31 mouse cellular contexts compared by ENCODE assay signal in the genomic region with DNA sequence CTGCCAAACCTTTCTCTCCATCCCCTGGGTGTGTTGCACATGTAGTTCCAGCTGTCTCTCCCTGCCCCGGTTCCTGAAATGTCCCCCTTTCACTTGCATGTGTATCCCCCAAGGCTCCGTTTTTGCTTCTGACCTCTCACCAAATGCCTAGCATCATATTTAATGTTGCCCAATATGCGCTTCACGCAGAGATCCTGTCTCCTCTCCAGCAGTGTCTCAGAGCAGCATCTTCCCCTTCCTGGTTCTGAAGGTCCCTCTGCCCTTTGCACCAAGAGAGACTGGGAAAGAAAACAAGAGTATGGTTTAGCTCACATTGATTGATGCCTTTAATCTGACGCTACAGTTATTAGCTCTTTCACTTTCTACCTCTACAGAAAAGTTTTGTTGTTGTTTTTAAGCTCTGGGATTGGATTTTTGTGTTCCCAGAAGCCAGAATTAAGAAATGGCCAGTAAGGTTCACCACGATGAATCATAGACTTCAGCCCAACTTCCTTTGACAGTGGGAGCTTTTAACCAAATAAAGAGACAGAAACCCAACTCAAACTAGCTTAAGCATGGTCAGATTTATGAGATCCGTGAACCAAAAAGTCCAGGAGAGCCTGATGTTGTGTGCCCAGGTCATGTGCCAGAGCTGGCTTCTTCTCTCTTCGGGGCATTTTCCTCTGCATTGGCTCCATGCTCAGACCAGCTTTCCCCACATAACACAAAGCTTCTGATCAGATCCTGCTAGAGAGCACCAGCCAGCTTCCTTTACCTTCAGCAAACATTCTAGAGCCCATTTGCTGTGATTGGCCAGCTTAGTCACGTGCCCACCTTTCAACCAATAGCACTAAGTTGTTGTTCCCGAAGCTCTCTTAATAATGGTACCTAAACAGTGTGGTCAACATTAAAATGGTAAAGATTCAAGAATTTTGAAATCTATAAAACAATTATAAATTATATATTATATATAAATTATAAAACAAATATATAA. TPM values are rescaled to one million over a fixed set of nuclear protein-coding genes. Genes with fewer than 3 reads are reported as not detected.
DNase-seq lines count a peak whose midpoint lies in the region; ATAC-seq and TF ChIP-seq lines count a peak whose summit lies in the region.
"Had no signal": no experiment of that assay in that cellular context is flagged by ENCODE, and none has a peak within 500 bp of the region (broad histone marks: within the 10 kb centered on the region; RNA-seq: fewer than 3 reads in every experiment).

No protein-coding gene starts in this region.

- H3K4me2 ChIP-seq in intestine, embryonic 14.5 days (ENCODE audit: low read length) = no peak overlapping the region
- H3K4me2 ChIP-seq in intestine, embryonic 15.5 days (replicated peaks) = no peak overlapping the region
- H3K4me2 ChIP-seq in CH12.LX (ENCODE audit: insufficient read depth, low read depth, poor library complexity, severe bottlenecking) = peak overlapping the region; percentile 42; the same call in 1 of the 2 replicates
- H3K4me2 ChIP-seq: heart, embryonic 13.5 days; hindbrain, embryonic 12.5 days; limb, embryonic 13.5 days; lung, embryonic 14.5 days had no signal

- dilution Hi-C loops in CH12.LX (cut with MboI; ENCODE audit: extremely low pct_ligation_motif_present, extremely low pct_unique_long_range_greater_than_20kb, low sequenced_read_pairs) = no loop called here

- no peak for TF ChIP-seq EP300 in CH12.LX (IDR thresholded peaks at IDR 0.05; ENCODE audit: low read length)

- H3K4me3 ChIP-seq in intestine, embryonic 14.5 days (ENCODE audit: low read depth, low read length) = no peak overlapping the region
- no peak overlapping the region for H3K4me3 ChIP-seq in intestine, embryonic 15.5 days (replicated peaks)
- no peak overlapping the region for H3K4me3 ChIP-seq in CH12.LX (replicated peaks in 1 of 3; ENCODE audit: low read depth in 2 of 3, low read length in 2 of 3, poor library complexity in 1 of 3)
- H3K4me3 ChIP-seq in brown adipose tissue, adult 24 weeks (ENCODE audit: insufficient read depth, low read depth, low read length) = no peak overlapping the region
- H3K4me3 ChIP-seq: heart, embryonic 13.5 days; hindbrain, embryonic 12.5 days; limb, embryonic 13.5 days had no signal

- in situ Hi-C loops in CH12.LX (cut with MboI; ENCODE audit: low pct_ligation_motif_present, low pct_unique_long_range_greater_than_20kb, low sequenced_read_pairs) = no loop called here

- H3K9ac ChIP-seq in intestine, embryonic 14.5 days (ENCODE audit: low read length) = no peak overlapping the region
- no peak overlapping the region for H3K9ac ChIP-seq in intestine, embryonic 15.5 days
- H3K9ac ChIP-seq in CH12.LX (ENCODE audit: insufficient read depth, low read depth) = no peak overlapping the region
- H3K9ac ChIP-seq: heart, embryonic 13.5 days; hindbrain, embryonic 12.5 days; limb, embryonic 13.5 days; liver, embryonic 14.5 days; lung, embryonic 14.5 days had no signal

- no peaks in the 10 kb centered on the region for H3K27me3 ChIP-seq in intestine, embryonic 14.5 days (replicated peaks; ENCODE audit: control insufficient read depth, insufficient read depth, low read length)
- no peaks in the 10 kb centered on the region for H3K27me3 ChIP-seq in intestine, embryonic 15.5 days (replicated peaks)
- H3K27me3 ChIP-seq in CH12.LX (replicated peaks) = no peaks in the 10 kb centered on the region
- H3K27me3 ChIP-seq: heart, embryonic 13.5 days; hindbrain, embryonic 12.5 days; limb, embryonic 13.5 days had no signal

- no peak for TF ChIP-seq POLR2A in CH12.LX (IDR thresholded peaks at IDR 0.05; ENCODE audit: low read depth, low read length)

- H3K36me3 ChIP-seq in intestine, embryonic 14.5 days (ENCODE audit: control insufficient read depth, insufficient read depth, low read length) = no peaks in the 10 kb centered on the region
- H3K36me3 ChIP-seq in intestine, embryonic 15.5 days = no peaks in the 10 kb centered on the region
- H3K36me3 ChIP-seq in CH12.LX (replicated peaks in 1 of 2; ENCODE audit: control insufficient read depth in 1 of 2, insufficient read depth in 1 of 2, low read length in 1 of 2) = no peaks in the 10 kb centered on the region
- H3K36me3 ChIP-seq: heart, embryonic 13.5 days; hindbrain, embryonic 12.5 days; limb, embryonic 13.5 days had no signal

- 0 out of 2 replicates have a peak overlapping the region, but pooled peaks have one; percentile 48 for H3K27ac ChIP-seq in intestine, embryonic 14.5 days (ENCODE audit: low read depth)
- no peak overlapping the region for H3K27ac ChIP-seq in intestine, embryonic 15.5 days
- no peak overlapping the region for H3K27ac ChIP-seq in CH12.LX (ENCODE audit: insufficient read depth, low read depth)
- H3K27ac ChIP-seq in brown adipose tissue, adult 24 weeks (replicated peaks; ENCODE audit: low read depth, low read length) = peak overlapping the region; percentile 77
- H3K27ac ChIP-seq: heart, embryonic 13.5 days; hindbrain, embryonic 12.5 days; limb, embryonic 13.5 days; liver, embryonic 14.5 days had no signal

- no peaks in the 10 kb centered on the region for H3K79me2 ChIP-seq in CH12.LX (replicated peaks; ENCODE audit: control insufficient read depth, extremely low read depth, insufficient read depth, poor library complexity, severe bottlenecking)

- H3K9me3 ChIP-seq in intestine, embryonic 14.5 days (ENCODE audit: control insufficient read depth, low read length) = no peaks in the 10 kb centered on the region
- no peaks in the 10 kb centered on the region for H3K9me3 ChIP-seq in intestine, embryonic 15.5 days
- H3K9me3 ChIP-seq in CH12.LX (replicated peaks; ENCODE audit: low read length) = no peaks in the 10 kb centered on the region
- H3K9me3 ChIP-seq: heart, embryonic 13.5 days; hindbrain, embryonic 12.5 days; limb, embryonic 13.5 days had no signal

- no peaks in the 10 kb centered on the region for H3K4me1 ChIP-seq in intestine, embryonic 14.5 days (replicated peaks; ENCODE audit: control insufficient read depth, insufficient read depth, low read length)
- H3K4me1 ChIP-seq in intestine, embryonic 15.5 days (replicated peaks) = 0 out of 2 replicates have a peak, but pooled peaks cover 6% of the 10 kb centered on the region
- no peaks in the 10 kb centered on the region for H3K4me1 ChIP-seq in CH12.LX (ENCODE audit: control insufficient read depth in 1 of 2, insufficient read depth in 2 of 2)
- peaks cover 3% of the 10 kb centered on the region; the same call in 1 of the 2 replicates for H3K4me1 ChIP-seq in brown adipose tissue, adult 24 weeks (ENCODE audit: control insufficient read depth, insufficient read depth, insufficient read length, low read length)
- H3K4me1 ChIP-seq: hindbrain, embryonic 12.5 days had no signal

- TF ChIP-seq CTCF in CH12.LX (conservative IDR thresholded peaks at IDR 0.05 in 1 of 2, IDR thresholded peaks at IDR 0.05 in 1 of 2; ENCODE audit: low read depth in 2 of 2, low read length in 2 of 2) = no peak

- DNase-seq in intestine, embryonic 14.5 days (ENCODE audit: low spot score) = no peak
- no peak for DNase-seq in CH12.LX (ENCODE audit: extremely low read depth)
- DNase-seq in spleen, adult 12 weeks (ENCODE audit: low spot score) = no peak
- no peak for DNase-seq in embryo, embryonic 9.5 days (ENCODE audit: extremely low spot score)
- no peak for DNase-seq in heart, adult 9 months (ENCODE audit: low spot score in 2 of 2)
- DNase-seq: adrenal gland, adult 8-10 months; cerebellum, adult 9-10 months; heart, postnatal 14 days; kidney, adult 9 months; kidney, postnatal 36 days; lung, embryonic 14.5 days; right cerebral cortex, postnatal 4 days; thymus, adult 18-20 months; thymus, postnatal 4 days had no signal

- no peak for TF ChIP-seq RAD21 in CH12.LX (IDR thresholded peaks at IDR 0.05; ENCODE audit: low read depth, low read length)

- ATAC-seq in intestine, embryonic 14.5 days (replicated peaks; ENCODE audit: low FRiP score, low TSS enrichment, low read depth) = no peak
- no peak for ATAC-seq in intestine, embryonic 15.5 days
- peak; percentile 60 for ATAC-seq in megakaryocyte progenitor cell, adult 5-6 weeks (replicated peaks; ENCODE audit: poor library complexity)
- ATAC-seq: midbrain, embryonic 16.5 days had no signal

- 71% methylated on average over 10 of the region's 10 CpGs for WGBS in intestine, embryonic 14.5 days
- WGBS in intestine, embryonic 15.5 days = 72% methylated on average over 10 of the region's 10 CpGs

TF ChIP-seq in CH12.LX, 34 proteins besides CTCF, POLR2A, EP300 and RAD21 (continues in another document):
- TF ChIP-seq USF1 (IDR thresholded peaks at IDR 0.05; ENCODE audit: low read depth, low read length) = peak; percentile 86
- TF ChIP-seq USF2 (conservative IDR thresholded peaks at IDR 0.05; ENCODE audit: low read depth, low read length) = peak; percentile 78
- TF ChIP-seq MAFK (IDR thresholded peaks at IDR 0.05; ENCODE audit: insufficient replicate concordance, low read length) = no peak
- no peak for TF ChIP-seq TCF12 (IDR thresholded peaks at IDR 0.05; ENCODE audit: low read depth, low read length)
- no peak for TF ChIP-seq ELF1 (IDR thresholded peaks at IDR 0.05; ENCODE audit: low read depth, low read length)
- TF ChIP-seq ZNF384 (IDR thresholded peaks at IDR 0.05; ENCODE audit: low read depth, low read length) = no peak
- no peak for TF ChIP-seq ETS1 (conservative IDR thresholded peaks at IDR 0.05; ENCODE audit: low read depth, low read length)
- no peak for TF ChIP-seq ZC3H11A (IDR thresholded peaks at IDR 0.05; ENCODE audit: low read depth, low read length)
- TF ChIP-seq CHD1 (IDR thresholded peaks at IDR 0.05; ENCODE audit: low read depth, low read length) = no peak

RNA-seq across cellular contexts. Expression of a gene that starts 12.2 kb away (rescaled TPM):
- polyA plus RNA-seq in intestine, embryonic 14.5 days (2014; fragmentation: Nextera tagmentation; extraction: Ambion mirVana) = not detected in 2 replicates
- polyA plus RNA-seq in intestine, embryonic 15.5 days (2015; fragmentation: Nextera tagmentation; extraction: Ambion mirVana) = not detected in 2 replicates
- not detected in 2 replicates for total RNA-seq in CH12.LX (2012; rRNA removed)
- total RNA-seq in CH12.LX (2014; rRNA removed) = not detected in 2 replicates
- polyA plus RNA-seq in CH12.LX (2012; ENCODE audit: insufficient read length, low read depth) = not detected in 2 replicates
- not detected in 2 replicates for polyA plus RNA-seq in brown adipose tissue, adult 24 weeks (2012; ENCODE audit: insufficient read depth, insufficient read length, missing spikeins)
- total RNA-seq in megakaryocyte progenitor cell, adult 5-6 weeks (2015) = not detected in 2 replicates
- not detected in 2 replicates for total RNA-seq in megakaryocyte progenitor cell, adult 5-6 weeks (2017)
- total RNA-seq: adrenal gland, adult 8-10 months; gastrocnemius, adult 8-10 months; heart, postnatal 14 days; left cerebral cortex, postnatal 25 days; megakaryocyte-erythroid progenitor cell, adult 5-6 weeks had no signal
- polyA plus RNA-seq: cortical plate, adult 2 months; embryonic facial prominence, embryonic 11.5 days; forebrain, embryonic 11.5 days; gonadal fat pad, adult 2 months; heart, embryonic 13.5 days; hindbrain, embryonic 12.5 days; limb, embryonic 13.5 days; liver, embryonic 14.5 days; lung, embryonic 14.5 days; midbrain, embryonic 16.5 days; neural tube, embryonic 14.5 days; stomach, embryonic 16.5 days had no signal

RNA-seq across cellular contexts. Expression of a gene that starts 40.6 kb away (rescaled TPM):
- polyA plus RNA-seq in intestine, embryonic 14.5 days (2014; fragmentation: Nextera tagmentation; extraction: Ambion mirVana) = 23.4 and 24.8 TPM in 2 replicates
- polyA plus RNA-seq in intestine, embryonic 15.5 days (2015; fragmentation: Nextera tagmentation; extraction: Ambion mirVana) = 23.3 and 27.5 TPM in 2 replicates
- total RNA-seq in CH12.LX (2012; rRNA removed) = 0.34 and 0.55 TPM in 2 replicates
- total RNA-seq in CH12.LX (2014; rRNA removed) = 0.46 and 0.86 TPM in 2 replicates
- 0.73 and 0.86 TPM in 2 replicates for polyA plus RNA-seq in CH12.LX (2012; ENCODE audit: insufficient read length, low read depth)
- polyA plus RNA-seq in brown adipose tissue, adult 24 weeks (2012; ENCODE audit: insufficient read depth, insufficient read length, missing spikeins) = 32.7 and 54.0 TPM in 2 replicates
- 0.15 and 2.0 TPM in 2 replicates for total RNA-seq in megakaryocyte progenitor cell, adult 5-6 weeks (2015)
- total RNA-seq in megakaryocyte progenitor cell, adult 5-6 weeks (2017) = 0.71 and 2.5 TPM in 2 replicates
- total RNA-seq: megakaryocyte-erythroid progenitor cell, adult 5-6 weeks had no signal

Comparison
In these comparisons a context has a peak if more than half of its experiments do, and no peak if none do; other contexts are left out.
1. H3K27ac ChIP-seq: peak in intestine, embryonic 14.5 days (single experiment) and brown adipose tissue, adult 24 weeks (single experiment); none in intestine, embryonic 15.5 days (single experiment) and CH12.LX (single experiment).
2. RNA of a gene that starts 40.6 kb away (polyA plus RNA-seq): 32.7 to 54.0 TPM in brown adipose tissue, adult 24 weeks, 23.3 to 27.5 TPM in intestine, embryonic 15.5 days and 23.4 to 24.8 TPM in intestine, embryonic 14.5 days; 0.73 to 0.86 TPM in CH12.LX; every median in the first group is over 10 times any median in the second.